Mouse (Mus musculus) ES-Bruce4 (cell line): ENCODE measurements around the gene Hs3st5. TPM values are rescaled to one million over a fixed set of nuclear protein-coding genes. Genes with fewer than 3 reads are reported as not detected.

ENCODE experiments used
- H3K27ac ChIP-seq: 2 replicates; pipeline ENCODE4 v1.5.1; 2012; ENCODE audit warnings: low read length, inconsistent platforms; ENCODE audit not compliant: insufficient read depth
- H3K27me3 ChIP-seq: 2 replicates; pipeline ENCODE4 v1.6.1; 2012; ENCODE audit warnings: mild to moderate bottlenecking, low read length, inconsistent platforms; ENCODE audit not compliant: control insufficient read depth, poor library complexity, insufficient read depth, severe bottlenecking
- H3K36me3 ChIP-seq: 2 replicates; pipeline ENCODE4 v1.6.1; 2012; ENCODE audit warnings: inconsistent platforms, mild to moderate bottlenecking, low read length, moderate library complexity; ENCODE audit not compliant: control insufficient read depth, poor library complexity, insufficient read depth, severe bottlenecking
- H3K4me1 ChIP-seq: one replicate; pipeline ENCODE4 v1.8.1; 2011; ENCODE audit warnings: low read length; ENCODE audit not compliant: control insufficient read depth, insufficient read depth
- H3K4me3 ChIP-seq: 2 replicates; pipeline ENCODE4 v1.5.1; 2011; ENCODE audit warnings: low read depth, mild to moderate bottlenecking, low read length
- H3K9ac ChIP-seq: 2 replicates; pipeline ENCODE4 v1.6.1; 2012; ENCODE audit warnings: low read depth, mild to moderate bottlenecking, inconsistent platforms; ENCODE audit not compliant: poor library complexity, severe bottlenecking
- H3K9me3 ChIP-seq: replicated peaks from 2 replicates; pipeline ENCODE4 v1.6.1; 2012; ENCODE audit warnings: mild to moderate bottlenecking, low read length, inconsistent platforms; ENCODE audit not compliant: control insufficient read depth, poor library complexity, insufficient read depth, severe bottlenecking
- CTCF ChIP-seq: IDR thresholded peaks from one replicate; pipeline ENCODE4 v1.8.1; 2011; ENCODE audit warnings: low read depth, low read length
- EP300 ChIP-seq: IDR thresholded peaks from 2 replicates; pipeline ENCODE4 v1.6.1; 2011; ENCODE audit warnings: low read depth, low read length; ENCODE audit not compliant: insufficient read depth
- POLR2A ChIP-seq: IDR thresholded peaks from one replicate; pipeline ENCODE4 v1.8.1; 2011; ENCODE audit warnings: low read length; ENCODE audit not compliant: insufficient read depth
- polyA plus RNA-seq: library from polyadenylated mRNA; stranded (reverse); fragments of >200 nt; gene quantifications from 2 replicates; pipeline ENCODE4 v1.2.4, GENCODE M21; 2011; ENCODE audit warnings: low read depth; ENCODE audit not compliant: missing spikeins, insufficient read depth, insufficient read length

Hs3st5 gene
- polyA plus RNA-seq, 1 experiment = not detected

DNA sequence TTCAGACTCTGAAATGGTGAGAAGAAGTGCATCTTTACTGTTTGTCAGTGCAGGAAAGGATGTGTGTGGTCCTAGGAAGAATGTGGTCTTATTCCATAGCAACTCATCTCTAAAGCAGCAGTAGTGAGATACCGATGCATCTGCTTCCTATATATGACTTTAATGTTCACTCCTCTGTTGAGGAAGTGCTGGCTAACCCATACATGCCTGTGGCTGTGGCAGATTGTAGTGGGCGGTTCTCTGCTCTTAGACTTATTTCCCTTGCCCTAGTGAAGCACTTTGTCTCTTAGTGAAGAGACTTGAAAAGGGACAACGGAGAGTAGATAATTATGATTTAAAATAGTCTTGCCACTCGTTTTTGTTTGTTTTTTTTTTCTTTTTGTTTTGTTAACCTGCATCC lies 47.4 kb downstream of the Hs3st5 start:
- H3K9ac ChIP-seq = no peak overlapping the region
- H3K4me3 ChIP-seq = no peak overlapping the region
- no peak for TF ChIP-seq CTCF
- TF ChIP-seq POLR2A = no peak
- TF ChIP-seq EP300 = no peak
- no peaks in the 10 kb centered on the region for H3K36me3 ChIP-seq
- H3K9me3 ChIP-seq = no peaks in the 10 kb centered on the region
- no peak overlapping the region for H3K27ac ChIP-seq
- no peaks in the 10 kb centered on the region for H3K4me1 ChIP-seq
- no peaks in the 10 kb centered on the region for H3K27me3 ChIP-seq

DNA sequence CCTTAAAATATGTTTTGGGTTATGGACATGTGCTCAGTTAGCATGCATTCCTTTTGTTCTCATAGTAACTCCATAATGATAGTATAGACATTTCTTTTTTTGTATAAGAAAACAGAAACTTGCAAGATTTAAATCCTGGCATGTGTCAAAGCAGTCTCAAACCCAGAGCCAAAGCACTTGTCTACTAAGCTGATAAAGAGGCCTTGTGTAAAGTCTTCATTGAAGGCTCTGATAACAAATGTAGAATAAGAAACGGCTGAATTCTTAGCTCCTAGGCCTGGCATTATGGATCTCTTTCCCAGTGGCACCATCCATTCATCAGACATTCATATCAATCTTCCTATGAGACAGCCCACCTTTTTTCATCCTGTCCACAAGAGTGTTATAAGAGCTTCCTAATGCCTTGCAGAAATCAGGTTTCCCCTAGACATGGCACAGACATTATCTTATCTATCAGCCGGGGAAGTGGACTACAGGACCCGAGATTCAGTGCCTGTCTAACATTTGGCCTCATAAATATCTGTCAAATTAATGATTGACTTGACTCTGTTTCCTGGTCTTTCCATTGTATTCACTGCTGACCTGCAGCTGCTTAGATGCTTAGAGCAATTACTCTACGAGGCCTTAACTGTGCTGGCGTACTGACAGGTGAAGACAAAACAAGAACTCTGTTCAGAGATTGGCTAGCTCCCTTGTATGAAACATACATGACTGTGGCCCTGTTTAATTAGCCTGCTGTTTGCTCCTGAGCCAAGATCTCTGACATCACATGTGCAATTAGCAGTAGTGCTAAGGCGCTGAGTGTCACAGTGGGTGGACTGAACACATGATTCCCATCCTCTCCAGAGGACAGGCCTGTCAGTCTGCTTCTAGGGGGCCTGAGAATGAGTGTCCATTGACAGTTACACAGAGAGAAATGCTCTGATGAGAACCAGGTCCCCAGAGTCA lies 48.6 kb downstream of the Hs3st5 start:
- H3K36me3 ChIP-seq = no peaks in the 10 kb centered on the region
- no peaks in the 10 kb centered on the region for H3K27me3 ChIP-seq
- H3K27ac ChIP-seq = no peak overlapping the region
- H3K9me3 ChIP-seq = no peaks in the 10 kb centered on the region
- TF ChIP-seq CTCF = no peak
- no peak for TF ChIP-seq EP300
- no peak for TF ChIP-seq POLR2A
- no peaks in the 10 kb centered on the region for H3K4me1 ChIP-seq
- no peak overlapping the region for H3K4me3 ChIP-seq
- H3K9ac ChIP-seq = no peak overlapping the region

DNA sequence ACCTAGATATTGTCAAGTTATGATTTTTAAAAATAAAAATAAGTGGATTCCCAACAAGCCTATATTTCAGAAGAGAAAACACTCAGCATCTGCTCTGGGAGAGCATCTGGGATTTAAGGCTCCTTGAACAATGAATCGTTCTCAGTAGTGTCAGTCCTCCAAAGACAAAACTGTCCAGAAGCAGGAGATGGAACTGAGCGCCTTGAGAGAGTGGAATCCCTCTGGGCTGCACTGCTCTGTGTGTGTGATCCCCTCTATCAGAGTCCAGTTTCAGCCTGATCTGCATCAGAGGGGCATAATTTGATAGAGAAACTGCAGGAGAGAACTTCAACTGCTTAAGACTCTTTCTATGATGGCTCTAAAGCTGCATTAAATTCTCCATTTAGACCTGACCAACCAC lies 49.5 kb downstream of the Hs3st5 start:
- Histone ChIP-seq H3K27ac (no peak overlapping the region), H3K4me1 (no peaks in the 10 kb centered on the region), H3K27me3 (no peaks in the 10 kb centered on the region), H3K9ac (no peak overlapping the region), H3K9me3 (no peaks in the 10 kb centered on the region), H3K4me3 (no peak overlapping the region), H3K36me3 (no peaks in the 10 kb centered on the region)
- TF ChIP-seq CTCF (no peak), POLR2A (no peak), EP300 (no peak)

DNA sequence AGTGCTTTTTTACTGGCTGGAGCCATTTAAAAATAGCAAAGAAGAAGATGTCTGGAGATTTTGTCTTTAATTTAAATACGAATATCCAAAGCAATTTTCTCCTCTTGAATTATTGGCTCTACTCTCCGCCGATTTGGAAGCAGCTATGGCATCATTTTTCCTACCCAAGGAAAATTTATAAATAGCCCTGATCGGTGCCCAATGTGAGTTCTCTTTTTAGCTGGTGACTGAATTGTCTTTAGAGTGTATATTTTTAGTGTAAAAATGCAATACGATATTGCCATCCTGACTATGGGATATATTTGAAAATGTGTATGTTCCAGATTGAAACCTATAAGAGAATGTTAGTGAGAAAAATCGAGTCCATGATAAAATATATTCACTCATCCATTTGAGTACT lies 51.1 kb downstream of the Hs3st5 start:
- Histone ChIP-seq H3K4me3 (no peak overlapping the region), H3K27me3 (no peaks in the 10 kb centered on the region), H3K9me3 (no peaks in the 10 kb centered on the region), H3K36me3 (no peaks in the 10 kb centered on the region), H3K9ac (no peak overlapping the region), H3K27ac (no peak overlapping the region), H3K4me1 (no peaks in the 10 kb centered on the region)
- TF ChIP-seq EP300 (no peak), CTCF (no peak), POLR2A (no peak)

DNA sequence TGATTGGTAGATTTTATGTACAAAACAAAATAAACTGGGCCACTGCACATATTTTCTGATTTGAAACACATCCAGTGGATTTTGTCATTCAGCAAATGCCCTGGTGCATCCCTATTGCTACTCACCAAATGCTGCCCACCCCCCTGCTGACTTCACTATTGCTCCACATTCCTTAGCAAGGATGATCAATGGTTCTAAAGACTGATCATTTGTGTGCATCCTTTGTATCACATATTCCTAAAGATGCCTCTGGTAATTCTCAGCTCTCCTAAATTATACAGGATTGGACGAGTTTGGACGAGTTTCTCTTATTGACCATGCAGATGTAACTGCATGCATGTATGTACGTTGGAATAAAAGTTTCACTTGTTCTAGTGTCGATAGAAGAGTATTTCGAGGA lies 52.1 kb downstream of the Hs3st5 start:
- Histone ChIP-seq H3K4me1 (no peaks in the 10 kb centered on the region), H3K9ac (no peak overlapping the region), H3K36me3 (no peaks in the 10 kb centered on the region), H3K4me3 (no peak overlapping the region), H3K9me3 (no peaks in the 10 kb centered on the region), H3K27ac (no peak overlapping the region), H3K27me3 (no peaks in the 10 kb centered on the region)
- TF ChIP-seq CTCF (no peak), POLR2A (no peak), EP300 (no peak)

DNA sequence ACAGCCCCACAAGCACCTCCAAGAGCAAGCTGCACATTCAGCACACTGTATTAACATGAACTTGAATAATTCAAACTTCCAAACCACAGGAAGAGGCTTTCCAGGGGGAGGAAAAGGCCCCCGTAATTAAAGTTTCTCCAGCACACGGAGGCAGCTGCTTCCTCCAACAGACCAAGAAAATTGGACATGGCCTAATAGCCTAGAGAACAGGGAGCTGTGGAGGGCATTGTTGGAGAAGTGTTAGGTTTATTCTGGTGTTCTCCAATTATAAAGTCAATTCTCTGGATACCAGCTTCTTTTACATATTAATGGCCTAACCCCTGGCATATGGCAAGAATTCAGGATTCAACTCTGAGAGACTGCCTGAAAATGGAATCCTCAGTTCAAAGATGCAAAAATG lies 60.6 kb downstream of the Hs3st5 start:
- TF ChIP-seq POLR2A (no peak), CTCF (no peak), EP300 (no peak)
- H3K27ac ChIP-seq = no peak overlapping the region
- no peaks in the 10 kb centered on the region for H3K9me3 ChIP-seq
- no peaks in the 10 kb centered on the region for H3K36me3 ChIP-seq
- H3K4me1 ChIP-seq = no peaks in the 10 kb centered on the region
- H3K9ac ChIP-seq = no peak overlapping the region
- H3K4me3 ChIP-seq = no peak overlapping the region
- no peaks in the 10 kb centered on the region for H3K27me3 ChIP-seq

DNA sequence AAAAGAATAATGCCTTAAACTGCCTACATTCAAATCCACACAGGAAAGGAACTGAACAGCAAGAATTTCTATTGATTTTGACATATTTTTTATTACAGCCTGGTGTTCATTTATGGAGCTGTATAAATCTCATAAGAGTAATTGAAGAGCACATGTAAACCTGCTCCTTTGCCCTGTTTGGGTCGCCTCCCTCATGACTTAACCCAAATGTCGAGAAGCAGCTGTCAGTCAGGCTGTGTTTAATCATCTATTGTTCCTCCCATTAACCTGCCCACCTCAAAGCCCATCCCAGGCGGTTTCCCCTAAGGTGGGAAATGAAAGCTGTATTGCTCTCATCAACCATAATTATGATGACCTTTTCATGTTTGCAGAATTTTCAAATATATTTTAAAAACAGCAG lies 65.9 kb downstream of the Hs3st5 start:
- Histone ChIP-seq H3K27me3 (no peaks in the 10 kb centered on the region), H3K36me3 (no peaks in the 10 kb centered on the region), H3K9ac (no peak overlapping the region), H3K4me3 (no peak overlapping the region), H3K4me1 (no peaks in the 10 kb centered on the region), H3K9me3 (no peaks in the 10 kb centered on the region), H3K27ac (no peak overlapping the region)
- TF ChIP-seq POLR2A = no peak
- no peak for TF ChIP-seq EP300
- no peak for TF ChIP-seq CTCF
